Mouse (Mus musculus) T-helper 1 cell (primary cell): Measurements from ENCODE around the gene Gm31371.
"Not testable (repeated sequence)": the region's sequence is repeated elsewhere in the genome, so short reads cannot be mapped to it uniquely, and the experiment has no call there.

Source experiments
- in situ Hi-C: fragments of 300-600 bp; cut with MboI, MseI; formaldehyde crosslinking; loops from one replicate; pipeline ENCODE4 v1.15.1; 2025; ENCODE audit warnings: high pct_unique_total_duplicates

Gene Gm31371

GRCm38 (mm10) chr8:19903092-19903491 lies at the start of gene Gm31371:
Gene Gm31371, plus strand, starts transcription at chr8:19903392.
- in situ Hi-C loops, result loop anchor here (25.0 kb wide), 3 partner anchors 891 to 1034 kb away; partner anchors contain the start of gene AY761185

DNA sequence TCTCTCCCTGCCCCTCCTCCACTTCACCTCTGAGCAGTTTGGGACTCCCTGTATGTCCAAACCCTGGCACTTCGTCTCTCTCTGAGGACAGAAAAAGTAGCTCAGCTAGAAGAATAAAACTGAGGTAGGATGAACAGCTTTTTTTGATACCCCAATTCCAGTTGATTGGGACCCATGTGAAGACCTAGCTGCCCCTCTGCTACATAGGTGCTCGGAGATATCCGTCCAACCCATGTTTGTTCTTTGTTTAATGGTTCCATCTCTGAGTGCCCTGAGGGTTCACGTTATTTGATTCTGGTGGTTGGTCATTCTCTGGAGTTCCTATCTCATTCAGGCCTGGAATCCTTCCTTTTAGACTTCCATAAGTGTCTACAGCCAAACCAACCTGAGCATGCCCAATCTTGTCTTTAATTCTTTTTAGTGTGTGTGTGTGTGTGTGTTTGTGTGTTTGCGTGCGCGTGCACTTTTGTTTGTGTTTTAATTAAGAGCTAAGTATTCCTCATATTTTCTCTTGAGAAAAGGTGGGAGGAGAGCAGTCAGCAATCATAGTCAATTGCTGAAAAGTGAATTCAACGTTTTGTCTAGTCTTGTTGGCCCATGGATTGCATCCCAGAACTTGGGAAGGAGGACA lies 3.3 kb downstream of the Gm31371 start:
- in situ Hi-C loops, result loop anchor here (25.0 kb wide), 3 partner anchors 894 to 1031 kb away; partner anchors contain the start of gene AY761185

GRCm38 (mm10) chr8:19908841-19909321 lies 5.7 kb downstream of the Gm31371 start:
- in situ Hi-C loops, result loop anchor here (25.0 kb wide), 3 partner anchors 897 to 1028 kb away; partner anchors contain the start of gene AY761185

DNA sequence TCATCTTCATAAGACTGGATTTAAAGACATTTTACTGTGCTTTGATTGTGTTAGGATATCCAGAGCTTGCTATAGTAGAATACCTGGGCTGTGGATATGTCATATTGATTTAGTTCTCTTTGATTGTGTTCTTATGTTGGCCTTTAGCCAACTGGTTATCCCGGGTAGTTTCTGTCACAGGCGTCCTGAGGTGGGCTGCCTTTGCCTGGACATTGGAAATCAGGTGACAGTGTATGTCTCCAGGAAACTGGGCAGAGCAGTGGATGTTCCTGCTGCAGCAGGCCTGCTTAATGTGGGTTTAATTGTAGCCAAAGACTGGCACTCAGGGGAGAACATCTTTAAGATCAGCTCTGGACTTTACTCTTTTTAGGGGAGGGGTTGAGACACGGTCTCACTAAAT lies 15.9 kb downstream of the Gm31371 start:
- in situ Hi-C loops, result loop anchor here (25.0 kb wide), 3 partner anchors 907 to 1018 kb away; partner anchors contain the start of gene AY761185

- in situ Hi-C loops, result loop anchor here (5.0 kb wide), 1 partner anchor 578 kb away; no protein-coding TSS in a partner anchor
These were observed 31.1 kb downstream of the Gm31371 start for GRCm38 (mm10) chr8:19934274-19934673.

GRCm38 (mm10) chr8:19935541-19936030 lies 32.4 kb downstream of the Gm31371 start:
- in situ Hi-C loops, result not testable (repeated sequence)

DNA sequence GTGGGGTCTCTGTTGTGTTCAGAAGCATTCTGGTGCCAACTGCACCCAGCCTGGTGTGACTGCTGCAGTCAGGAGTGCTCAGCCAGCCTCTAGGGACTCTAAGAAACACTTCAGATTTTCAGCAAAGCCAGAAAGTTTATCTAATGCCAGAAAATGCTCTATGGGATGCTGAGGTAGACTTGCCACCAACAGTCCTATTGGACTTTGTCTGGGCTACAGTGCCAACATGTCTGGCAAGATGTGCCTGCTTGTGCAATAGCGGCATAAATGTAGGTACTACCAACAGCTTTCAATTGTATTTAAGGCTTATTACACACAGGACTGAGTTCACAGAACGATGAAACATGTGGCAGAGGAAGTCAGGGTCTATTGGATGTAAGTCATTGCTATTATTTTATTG lies 57.7 kb downstream of the Gm31371 start:
- in situ Hi-C loops, result loop anchor here (5.0 to 10.0 kb wide), 3 partner anchors 144 to 351 kb away; no protein-coding TSS in a partner anchor

DNA sequence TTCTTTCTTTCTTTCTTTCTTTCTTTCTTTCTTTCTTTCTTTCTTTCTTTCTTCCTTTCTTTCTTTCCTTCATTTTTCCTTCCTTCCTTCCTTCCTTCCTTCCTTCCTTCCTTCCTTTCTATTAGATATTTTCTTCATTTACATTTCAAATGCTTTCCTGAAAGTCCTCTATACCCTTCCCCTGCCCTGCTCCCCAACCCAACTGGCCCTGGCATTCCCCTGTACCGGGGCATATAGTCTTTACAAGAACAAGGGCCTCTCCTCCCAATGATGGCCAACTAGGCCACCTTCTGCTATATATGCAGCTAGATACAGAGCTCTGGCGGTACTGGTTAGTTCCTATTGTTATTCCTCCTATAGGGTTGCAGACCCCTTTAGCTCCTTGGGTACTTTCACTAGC lies 60.6 kb downstream of the Gm31371 start:
- in situ Hi-C loops, result loop anchor here (5.0 to 10.0 kb wide), 3 partner anchors 141 to 349 kb away; no protein-coding TSS in a partner anchor

GRCm38 (mm10) chr8:19968151-19968550 lies 65.0 kb downstream of the Gm31371 start:
- in situ Hi-C loops, result loop anchor here (5.0 to 10.0 kb wide), 2 partner anchors 137 to 569 kb away; no protein-coding TSS in a partner anchor

GRCm38 (mm10) chr8:19975237-19975636 lies 72.0 kb downstream of the Gm31371 start:
- in situ Hi-C loops, result loop anchor here (5.0 to 25.0 kb wide), 4 partner anchors 37 to 712 kb away; no protein-coding TSS in a partner anchor
